Mouse (Mus musculus) fat pad, adult 2 months (tissue): Measurements from ENCODE around the gene Tenm3.

Experiments
- DNase-seq: peaks from one replicate; pipeline ENCODE4 v3.0.0-alpha.2; 2011; ENCODE audit warnings: low read depth, low spot score; ENCODE audit errors: extremely low read depth

Tenm3 gene

GRCm38 (mm10) chr8:48810615-48811014, 33.1 kb downstream of the Tenm3 start:
- no peak for DNase-seq

GRCm38 (mm10) chr8:48809104-48809503, 34.6 kb downstream of the Tenm3 start:
- no peak for DNase-seq

GRCm38 (mm10) chr8:48803070-48803469, 40.7 kb downstream of the Tenm3 start:
- DNase-seq: no peak

GRCm38 (mm10) chr8:48802231-48802630, 41.5 kb downstream of the Tenm3 start:
- no peak for DNase-seq

- no peak for DNase-seq
Measured at GRCm38 (mm10) chr8:48797955-48798359, 45.8 kb downstream of the Tenm3 start.

- no peak for DNase-seq
Measured at GRCm38 (mm10) chr8:48794285-48794684, 49.5 kb downstream of the Tenm3 start.

- DNase-seq: no peak
Measured at GRCm38 (mm10) chr8:48793729-48794128, 50.0 kb downstream of the Tenm3 start.

- DNase-seq: no peak
Measured at GRCm38 (mm10) chr8:48792587-48793326, 51.0 kb downstream of the Tenm3 start.

- DNase-seq: no peak
Measured at GRCm38 (mm10) chr8:48783308-48783707, 60.4 kb downstream of the Tenm3 start.

- DNase-seq: no peak
Measured at GRCm38 (mm10) chr8:48780628-48781027, 63.1 kb downstream of the Tenm3 start.

- no peak for DNase-seq
Measured at GRCm38 (mm10) chr8:48779194-48779593, 64.6 kb downstream of the Tenm3 start.

GRCm38 (mm10) chr8:48776081-48776480, 67.7 kb downstream of the Tenm3 start:
- no peak for DNase-seq

GRCm38 (mm10) chr8:48775531-48776037, 68.2 kb downstream of the Tenm3 start:
- no peak for DNase-seq

GRCm38 (mm10) chr8:48774837-48775236, 68.9 kb downstream of the Tenm3 start:
- no peak for DNase-seq

- no peak for DNase-seq
Measured at GRCm38 (mm10) chr8:48766545-48767234, 77.1 kb downstream of the Tenm3 start.

- DNase-seq: no peak
Measured at GRCm38 (mm10) chr8:48765212-48765611, 78.5 kb downstream of the Tenm3 start.

GRCm38 (mm10) chr8:48764011-48764410, 79.7 kb downstream of the Tenm3 start:
- DNase-seq: no peak

- no peak for DNase-seq
Measured at GRCm38 (mm10) chr8:48756874-48757273, 86.9 kb downstream of the Tenm3 start.

- no peak for DNase-seq
Measured at GRCm38 (mm10) chr8:48755492-48755891, 88.3 kb downstream of the Tenm3 start.

GRCm38 (mm10) chr8:48754959-48755358, 88.8 kb downstream of the Tenm3 start:
- no peak for DNase-seq

- DNase-seq: no peak
Measured at GRCm38 (mm10) chr8:48751965-48752364, 91.8 kb downstream of the Tenm3 start.

GRCm38 (mm10) chr8:48748503-48749059, 95.2 kb downstream of the Tenm3 start:
- DNase-seq: no peak
